Mouse (Mus musculus) cerebellum, adult 2 months (tissue): ENCODE results near the gene Rapgefl1. TPM values are rescaled to one million over a fixed set of nuclear protein-coding genes. Genes with fewer than 3 reads are reported as not detected.

Experiments
- DNase-seq, 2 experiments: peaks; one replicate each; pipeline ENCODE4 v3.0.0; 2021
- H3K27ac ChIP-seq: fragments of 200-500 bp; 2 replicates; pipeline ENCODE4 v1.5.1; 2012; ENCODE audit warnings: low read length, control low read depth, inconsistent platforms; ENCODE audit not compliant: insufficient read depth
- H3K27me3 ChIP-seq: fragments of 200-500 bp; 2 replicates; pipeline ENCODE4 v1.6.1; 2012; ENCODE audit warnings: inconsistent platforms, mild to moderate bottlenecking, low read length, moderate library complexity; ENCODE audit not compliant: control insufficient read depth, insufficient read depth
- H3K4me1 ChIP-seq: fragments of 200-500 bp; 2 replicates; pipeline ENCODE4 v1.6.1; 2011; ENCODE audit warnings: low read length; ENCODE audit not compliant: control insufficient read depth, insufficient read depth
- H3K4me3 ChIP-seq: fragments of 200-500 bp; replicated peaks from 2 replicates; pipeline ENCODE3; 2011; ENCODE audit warnings: mild to moderate bottlenecking, low read depth, low read length, control low read depth; ENCODE audit not compliant: insufficient read depth
- CTCF ChIP-seq: fragments of 200-500 bp; IDR thresholded peaks from 2 replicates; pipeline ENCODE4 v1.5.1; 2011; ENCODE audit warnings: low read depth, mild to moderate bottlenecking, control low read depth, low read length, moderate library complexity, borderline replicate concordance; ENCODE audit not compliant: insufficient read depth
- POLR2A ChIP-seq: fragments of 200-500 bp; IDR thresholded peaks from 2 replicates; pipeline ENCODE4 v1.6.1; 2011; ENCODE audit warnings: low read length, control low read depth, borderline replicate concordance; ENCODE audit not compliant: insufficient read depth
- WGBS: fragments of 180-500 bp; shearing (Covaris S2); methylation state at CpG from one replicate; pipeline ENCODE4 v1.1.7; 2018; 5-methylcytosine and 5-hydroxymethylcytosine counted together
- polyA plus RNA-seq: library from polyadenylated mRNA; depleted of rRNA; stranded (reverse); fragments of >200 nt; gene quantifications from 2 replicates; pipeline ENCODE4 v1.2.3, GENCODE M21; 2012; rRNA removed

Rapgefl1 gene
- polyA plus RNA-seq, 1 experiment = 56.8 TPM

- DNase-seq = no peak
- H3K4me1 ChIP-seq = no peaks in the 10 kb centered on the region
- H3K27ac ChIP-seq = no peak overlapping the region
- WGBS = 87% methylated on average over 12 of the region's 12 CpGs
- TF ChIP-seq POLR2A (no peak), CTCF (no peak)
- no peak overlapping the region for H3K4me3 ChIP-seq
- no peaks in the 10 kb centered on the region for H3K27me3 ChIP-seq
Observed at GRCm38 (mm10) chr11:98900529-98901125, 64.0 kb downstream of the Rapgefl1 start.

- no peak for DNase-seq
- H3K4me1 ChIP-seq = no peaks in the 10 kb centered on the region; the same call in 1 of the 2 replicates
- no peaks in the 10 kb centered on the region for H3K27me3 ChIP-seq
- H3K4me3 ChIP-seq = no peak overlapping the region
- TF ChIP-seq POLR2A (no peak), CTCF (no peak)
- WGBS = 47% methylated on average over 10 of the region's 10 CpGs
- no peak overlapping the region for H3K27ac ChIP-seq
Observed at GRCm38 (mm10) chr11:98902621-98903245, 66.1 kb downstream of the Rapgefl1 start.

Other genes with a start within 250 kb of the Rapgefl1 start
- 64.6 and 66.8 TPM in 2 replicates for gene Ormdl3, start 249.4 kb upstream of the Rapgefl1 start, polyA plus RNA-seq
- 0.41 TPM in 1 of 2 replicates, not detected in the other for gene Lrrc3c, start 238.5 kb upstream of the Rapgefl1 start, polyA plus RNA-seq
- 0.33 and 0.35 TPM in 2 replicates for gene Gm12355, start 211.1 kb upstream of the Rapgefl1 start, polyA plus RNA-seq
- gene Gsdma3, start 210.4 kb upstream of the Rapgefl1 start, polyA plus RNA-seq = not detected in 2 replicates
- gene Gsdma2, start 190.0 kb upstream of the Rapgefl1 start, polyA plus RNA-seq = not detected in 2 replicates
- 0.13 and 0.28 TPM in 2 replicates for gene Gsdma, start 172.4 kb upstream of the Rapgefl1 start, polyA plus RNA-seq
- 205 and 207 TPM in 2 replicates for gene Psmd3, start 154.2 kb upstream of the Rapgefl1 start, polyA plus RNA-seq
- not detected in 2 replicates for gene Csf3, start 135.5 kb upstream of the Rapgefl1 start, polyA plus RNA-seq
- gene Med24, start 107.3 kb upstream of the Rapgefl1 start, polyA plus RNA-seq = 105 and 108 TPM in 2 replicates
- gene Thra, start 96.1 kb upstream of the Rapgefl1 start, polyA plus RNA-seq = 439 and 447 TPM in 2 replicates
- 144 and 167 TPM in 2 replicates for gene Nr1d1, start 61.5 kb upstream of the Rapgefl1 start, polyA plus RNA-seq
- gene Msl1, start 41.3 kb upstream of the Rapgefl1 start, polyA plus RNA-seq = 99.1 and 103 TPM in 2 replicates
- 55.5 TPM in 2 replicates for gene Casc3, start 31.9 kb upstream of the Rapgefl1 start, polyA plus RNA-seq
- gene Wipf2, start 26.9 kb downstream of the Rapgefl1 start, polyA plus RNA-seq = 25.8 and 27.3 TPM in 2 replicates
- gene Cdc6, start 71.0 kb downstream of the Rapgefl1 start, polyA plus RNA-seq = 0.30 and 0.36 TPM in 2 replicates
- 13.5 and 15.4 TPM in 2 replicates for gene Rara, start 91.0 kb downstream of the Rapgefl1 start, polyA plus RNA-seq
- gene Gjd3, start 146.2 kb downstream of the Rapgefl1 start, polyA plus RNA-seq = 1.2 and 2.1 TPM in 2 replicates
- 0.11 and 0.25 TPM in 2 replicates for gene Top2a, start 187.4 kb downstream of the Rapgefl1 start, polyA plus RNA-seq
- gene Igfbp4, start 204.5 kb downstream of the Rapgefl1 start, polyA plus RNA-seq = 26.2 and 28.6 TPM in 2 replicates